Mouse (Mus musculus): Measurements from ENCODE around the gene Katnal1. TPM values are rescaled to one million over a fixed set of nuclear protein-coding genes. Genes with fewer than 3 reads are reported as not detected.

Gene Katnal1
- polyA plus RNA-seq, 1 experiment from 2014 or later, result 19.9 TPM

- POLR2A ChIA-PET, result no interaction called here
- ATAC-seq, result no peak
- in situ Hi-C loops (cut with MboI; ENCODE audit: low pct_unique_long_range_greater_than_20kb), result no loop called here
- CTCF ChIA-PET, result interaction anchor here (1.6 kb wide), 1 partner anchor 12 kb away, joined by 3 read pairs; no protein-coding TSS in a partner anchor
- H3K27me3 ChIP-seq, result no peaks in the 10 kb centered on the region
- no peak for DNase-seq (ENCODE audit: low read depth, low spot score)
- no peak for TF ChIP-seq CTCF (IDR thresholded peaks at IDR 0.05)
Observed at GRCm38 (mm10) chr5:148956091-148956490, 27.0 kb upstream of the Katnal1 start.

GRCm38 (mm10) chr5:148955575-148955974, 26.5 kb upstream of the Katnal1 start:
- TF ChIP-seq CTCF (IDR thresholded peaks at IDR 0.05), result no peak
- ChIA-PET POLR2A (no interaction called here), CTCF (interaction anchor here (1.6 kb wide), 1 partner anchor 11 kb away, joined by 3 read pairs; no protein-coding TSS in a partner anchor)
- no peak for ATAC-seq
- no peaks in the 10 kb centered on the region for H3K27me3 ChIP-seq
- no peak for DNase-seq (ENCODE audit: low read depth, low spot score)
- in situ Hi-C loops (cut with MboI; ENCODE audit: low pct_unique_long_range_greater_than_20kb), result no loop called here

- TF ChIP-seq CTCF (IDR thresholded peaks at IDR 0.05), result no peak
- H3K27me3 ChIP-seq, result no peaks in the 10 kb centered on the region
- no peak for ATAC-seq
- CTCF ChIA-PET, result interaction anchor here (0.9 to 1.6 kb wide), 4 partner anchors 10 to 95 kb away, joined by 3 read pairs; no protein-coding TSS in a partner anchor
- in situ Hi-C loops (cut with MboI; ENCODE audit: low pct_unique_long_range_greater_than_20kb), result no loop called here
- POLR2A ChIA-PET, result no interaction called here
- DNase-seq (ENCODE audit: low read depth, low spot score), result no peak
Observed at GRCm38 (mm10) chr5:148954314-148955060, 25.4 kb upstream of the Katnal1 start.

DNA sequence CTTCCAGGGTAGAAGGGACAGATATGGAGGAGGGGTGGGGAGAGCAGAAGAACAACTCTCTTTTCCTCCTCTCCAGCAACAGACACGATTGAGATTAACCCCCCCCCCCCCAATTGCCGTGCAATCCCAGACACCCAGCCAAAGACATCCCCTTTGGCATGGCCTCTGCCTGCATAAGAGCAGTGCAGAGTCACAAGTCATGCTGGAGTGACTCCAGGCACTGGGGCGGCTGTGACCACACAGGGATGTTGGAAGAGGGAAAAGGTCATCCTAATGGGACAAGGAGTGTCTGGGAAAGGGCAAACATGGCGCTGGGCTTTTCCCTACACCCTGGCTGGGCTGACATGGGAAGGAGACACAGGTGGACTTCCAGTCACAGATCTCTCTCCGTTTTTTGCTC, 24.0 kb upstream of the Katnal1 start:
- in situ Hi-C loops (cut with MboI; ENCODE audit: low pct_unique_long_range_greater_than_20kb), result no loop called here

GRCm38 (mm10) chr5:148952419-148952818, 23.3 kb upstream of the Katnal1 start:
- peak; percentile 67 for TF ChIP-seq CTCF (IDR thresholded peaks at IDR 0.05)
- ATAC-seq, result no peak
- in situ Hi-C loops (cut with MboI; ENCODE audit: low pct_unique_long_range_greater_than_20kb), result no loop called here
- no peaks in the 10 kb centered on the region for H3K27me3 ChIP-seq
- no peak for DNase-seq (ENCODE audit: low read depth, low spot score)
- CTCF ChIA-PET, result interaction anchor here (0.7 to 1.7 kb wide), 7 partner anchors 10 to 1083 kb away, joined by 3 to 4 read pairs (median 3); no protein-coding TSS in a partner anchor
- POLR2A ChIA-PET, result interaction anchor here (1.1 to 1.6 kb wide), 2 partner anchors 9 to 12 kb away, joined by 3 to 5 read pairs; no protein-coding TSS in a partner anchor

More for the DNA sequence above, 24.0 kb upstream of the Katnal1 start:
- ChIA-PET POLR2A (interaction anchor here (1.6 kb wide), 1 partner anchor 9 kb away, joined by 3 read pairs; no protein-coding TSS in a partner anchor), CTCF (interaction anchor here (0.7 to 1.3 kb wide), 3 partner anchors 25 to 1083 kb away, joined by 3 read pairs; no protein-coding TSS in a partner anchor)
- TF ChIP-seq CTCF (IDR thresholded peaks at IDR 0.05), result no peak
- DNase-seq (ENCODE audit: low read depth, low spot score), result no peak
- no peak for ATAC-seq
- no peaks in the 10 kb centered on the region for H3K27me3 ChIP-seq

GRCm38 (mm10) chr5:148951360-148951759, 22.2 kb upstream of the Katnal1 start:
- ChIA-PET CTCF (interaction anchor here (0.7 to 1.7 kb wide), 5 partner anchors 11 to 22 kb away, joined by 3 to 4 read pairs (median 3); no protein-coding TSS in a partner anchor), POLR2A (interaction anchor here (0.7 to 1.6 kb wide), 3 partner anchors 8 to 160 kb away, joined by 3 to 9 read pairs (median 5); no protein-coding TSS in a partner anchor)
- no peak for ATAC-seq
- no peaks in the 10 kb centered on the region for H3K27me3 ChIP-seq
- in situ Hi-C loops (cut with MboI; ENCODE audit: low pct_unique_long_range_greater_than_20kb), result no loop called here
- no peak for DNase-seq (ENCODE audit: low read depth, low spot score)
- no peak for TF ChIP-seq CTCF (IDR thresholded peaks at IDR 0.05)

- DNase-seq (ENCODE audit: low read depth, low spot score) (no peak), ATAC-seq (no peak)
- no peaks in the 10 kb centered on the region for H3K27me3 ChIP-seq
- TF ChIP-seq CTCF (IDR thresholded peaks at IDR 0.05), result no peak
- POLR2A ChIA-PET, result interaction anchor here (1.3 kb wide), 1 partner anchor 14 kb away, joined by 5 read pairs; no protein-coding TSS in a partner anchor
- CTCF ChIA-PET, result no interaction called here
- in situ Hi-C loops (cut with MboI; ENCODE audit: low pct_unique_long_range_greater_than_20kb), result no loop called here
Observed at GRCm38 (mm10) chr5:148950064-148950463, 20.9 kb upstream of the Katnal1 start.

DNA sequence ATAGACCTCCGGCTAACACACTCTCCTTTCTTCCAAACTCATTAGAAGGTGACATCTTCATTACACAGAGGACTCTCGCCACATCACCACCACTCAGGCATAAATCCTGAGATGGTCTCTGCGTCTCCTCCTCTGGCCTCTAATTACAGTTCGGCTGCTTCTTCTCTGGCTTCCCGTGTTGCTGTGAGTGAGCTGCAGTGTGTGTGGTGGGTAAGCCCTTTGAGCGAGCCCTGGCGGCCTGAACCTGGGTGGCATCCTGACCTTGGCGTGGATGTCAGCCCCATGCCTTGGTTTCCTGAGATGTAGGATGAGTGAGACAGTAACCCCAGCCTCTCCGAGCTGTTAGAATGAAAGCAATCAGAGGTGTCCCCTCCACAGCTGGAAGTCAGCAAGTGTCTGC, 19.5 kb upstream of the Katnal1 start:
- POLR2A ChIA-PET, result no interaction called here
- ATAC-seq, result no peak

GRCm38 (mm10) chr5:148947412-148947811, 18.3 kb upstream of the Katnal1 start:
- in situ Hi-C loops (cut with MboI; ENCODE audit: low pct_unique_long_range_greater_than_20kb), result no loop called here
- CTCF ChIA-PET, result interaction anchor here (0.8 to 1.4 kb wide), 4 partner anchors 11 to 59 kb away, joined by 3 to 4 read pairs (median 3); no protein-coding TSS in a partner anchor
- DNase-seq (ENCODE audit: low read depth, low spot score) (no peak), ATAC-seq (no peak)
- no peak for TF ChIP-seq CTCF (IDR thresholded peaks at IDR 0.05)
- POLR2A ChIA-PET, result no interaction called here
- no peaks in the 10 kb centered on the region for H3K27me3 ChIP-seq

More for the DNA sequence above, 19.5 kb upstream of the Katnal1 start:
- in situ Hi-C loops (cut with MboI; ENCODE audit: low pct_unique_long_range_greater_than_20kb), result no loop called here
- TF ChIP-seq CTCF (IDR thresholded peaks at IDR 0.05), result no peak
- H3K27me3 ChIP-seq, result no peaks in the 10 kb centered on the region
- CTCF ChIA-PET, result interaction anchor here (1.4 kb wide), 1 partner anchor 58 kb away, joined by 3 read pairs; no protein-coding TSS in a partner anchor
- DNase-seq (ENCODE audit: low read depth, low spot score), result no peak

DNA sequence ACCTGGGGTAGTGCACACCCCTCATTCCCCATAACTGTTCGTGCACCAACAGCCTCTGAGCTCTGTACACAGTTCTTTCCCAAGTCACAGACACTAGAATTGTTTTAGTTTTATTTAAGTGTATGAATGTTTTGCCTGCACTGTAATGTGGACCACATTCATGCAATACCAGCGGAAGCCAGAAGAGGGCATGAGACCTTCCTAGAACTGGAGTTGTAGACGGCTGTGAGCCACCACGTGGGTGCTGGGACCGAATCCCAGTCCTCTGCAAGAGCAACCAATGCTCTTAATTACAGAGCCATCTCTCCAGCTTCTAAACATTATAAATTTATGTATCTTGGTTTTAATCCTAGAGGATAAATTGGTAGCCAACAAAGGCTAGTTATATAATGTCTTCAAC, 17.7 kb upstream of the Katnal1 start:
- ATAC-seq, result no peak
- in situ Hi-C loops (cut with MboI; ENCODE audit: low pct_unique_long_range_greater_than_20kb), result no loop called here
- no peak for DNase-seq (ENCODE audit: low read depth, low spot score)
- ChIA-PET POLR2A (no interaction called here), CTCF (interaction anchor here (1.2 to 1.4 kb wide), 2 partner anchors 10 to 14 kb away, joined by 3 to 4 read pairs; no protein-coding TSS in a partner anchor)
- TF ChIP-seq CTCF (IDR thresholded peaks at IDR 0.05), result peak; percentile 70
- H3K27me3 ChIP-seq, result no peaks in the 10 kb centered on the region

GRCm38 (mm10) chr5:148945735-148946134, 16.6 kb upstream of the Katnal1 start:
- ChIA-PET POLR2A (interaction anchor here (0.5 to 0.7 kb wide), 2 partner anchors 12 to 35 kb away, joined by 4 to 7 read pairs; no protein-coding TSS in a partner anchor), CTCF (interaction anchor here (1.1 kb wide), 1 partner anchor 9 kb away, joined by 4 read pairs; no protein-coding TSS in a partner anchor)
- DNase-seq (ENCODE audit: low read depth, low spot score), result no peak
- H3K27me3 ChIP-seq, result no peaks in the 10 kb centered on the region
- in situ Hi-C loops (cut with MboI; ENCODE audit: low pct_unique_long_range_greater_than_20kb), result no loop called here
- ATAC-seq, result no peak
- no peak for TF ChIP-seq CTCF (IDR thresholded peaks at IDR 0.05)

Measured in Patski (cell line).